Mouse (Mus musculus): ENCODE results near the gene Itga1.

Gene Itga1

GRCm38 (mm10) chr13:115052568-115052967 is 49.2 kb downstream of the Itga1 start:
- DNase-seq (ENCODE audit: low spot score): no peak

- DNase-seq (ENCODE audit: low spot score): no peak
These were observed 50.9 kb downstream of the Itga1 start for GRCm38 (mm10) chr13:115050660-115051559.

- DNase-seq (ENCODE audit: low spot score): no peak
These were observed 59.1 kb downstream of the Itga1 start for GRCm38 (mm10) chr13:115042652-115043051.

GRCm38 (mm10) chr13:115037304-115037703 is 64.5 kb downstream of the Itga1 start:
- no peak for DNase-seq (ENCODE audit: low spot score)

- DNase-seq (ENCODE audit: low spot score): no peak
These were observed 66.4 kb downstream of the Itga1 start for GRCm38 (mm10) chr13:115035387-115035786.

GRCm38 (mm10) chr13:115033135-115033534 is 68.6 kb downstream of the Itga1 start:
- DNase-seq (ENCODE audit: low spot score): no peak

- no peak for DNase-seq (ENCODE audit: low spot score)
These were observed 70.4 kb downstream of the Itga1 start for GRCm38 (mm10) chr13:115031177-115032000.

GRCm38 (mm10) chr13:115025394-115025793 is 76.4 kb downstream of the Itga1 start:
- DNase-seq (ENCODE audit: low spot score): no peak

GRCm38 (mm10) chr13:115022117-115022787 is 79.5 kb downstream of the Itga1 start:
- no peak for DNase-seq (ENCODE audit: low spot score)

- DNase-seq (ENCODE audit: low spot score): no peak
These were observed 80.4 kb downstream of the Itga1 start for GRCm38 (mm10) chr13:115021411-115021810.

- DNase-seq (ENCODE audit: low spot score): no peak
These were observed 81.0 kb downstream of the Itga1 start for GRCm38 (mm10) chr13:115020727-115021126.

GRCm38 (mm10) chr13:115017545-115017944 is 84.2 kb downstream of the Itga1 start:
- no peak for DNase-seq (ENCODE audit: low spot score)

- DNase-seq (ENCODE audit: low spot score): no peak
These were observed 90.2 kb downstream of the Itga1 start for GRCm38 (mm10) chr13:115011547-115011946.

GRCm38 (mm10) chr13:115006213-115006835 is 95.4 kb downstream of the Itga1 start:
- DNase-seq (ENCODE audit: low spot score): no peak

GRCm38 (mm10) chr13:115005342-115005741 is 96.4 kb downstream of the Itga1 start:
- no peak for DNase-seq (ENCODE audit: low spot score)

- no peak for DNase-seq (ENCODE audit: low spot score)
These were observed 98.2 kb downstream of the Itga1 start for GRCm38 (mm10) chr13:115003444-115004053.

GRCm38 (mm10) chr13:115002837-115003236 is 98.9 kb downstream of the Itga1 start:
- no peak for DNase-seq (ENCODE audit: low spot score)

GRCm38 (mm10) chr13:115002155-115002554 is 99.6 kb downstream of the Itga1 start:
- DNase-seq (ENCODE audit: low spot score): no peak

GRCm38 (mm10) chr13:114999582-114999981 is 102.2 kb downstream of the Itga1 start:
- no peak for DNase-seq (ENCODE audit: low spot score)

- no peak for DNase-seq (ENCODE audit: low spot score)
These were observed 103.7 kb downstream of the Itga1 start for GRCm38 (mm10) chr13:114998100-114998499.

- DNase-seq (ENCODE audit: low spot score): no peak
These were observed 109.3 kb downstream of the Itga1 start for GRCm38 (mm10) chr13:114992260-114993014.
